Mouse (Mus musculus) stomach, embryonic 15.5 days (tissue): ENCODE results near the gene Gm10217. TPM values are rescaled to one million over a fixed set of nuclear protein-coding genes. Genes with fewer than 3 reads are reported as not detected.

Experiments used
- polyA plus RNA-seq: library from polyadenylated mRNA; unstranded; fragments of >200 nt; fragmentation: Nextera tagmentation; extraction: Ambion mirVana; gene quantifications from 2 replicates; pipeline ENCODE4 v1.2.1, GENCODE M21; 2015

Gene Gm10217
- polyA plus RNA-seq, 1 experiment from 2014 or later: not detected

Other genes with a start within 250 kb of the Gm10217 start
- 1.2 and 1.9 TPM in 2 replicates for gene Fam155a, start 93.1 kb upstream of the Gm10217 start, polyA plus RNA-seq
- 4.6 and 4.8 TPM in 2 replicates for gene Lig4, start 113.4 kb downstream of the Gm10217 start, polyA plus RNA-seq
- 16.6 and 18.6 TPM in 2 replicates for gene Abhd13, start 113.5 kb downstream of the Gm10217 start, polyA plus RNA-seq
- gene Tnfsf13b, start 142.2 kb downstream of the Gm10217 start, polyA plus RNA-seq: 0.52 and 0.94 TPM in 2 replicates